Mouse (Mus musculus) embryo, embryonic 11 days (tissue): ENCODE measurements at regions not wholly inside any gene's neighbourhood (a gene's known extent, or its start where the extent isn't known, plus 50 kb on each side); places are given as distances from the start of the nearest gene placed in this dataset.

Experiments used
- DNase-seq: peaks from one replicate; pipeline ENCODE4 v3.0.0-alpha.2; 2015

DNA sequence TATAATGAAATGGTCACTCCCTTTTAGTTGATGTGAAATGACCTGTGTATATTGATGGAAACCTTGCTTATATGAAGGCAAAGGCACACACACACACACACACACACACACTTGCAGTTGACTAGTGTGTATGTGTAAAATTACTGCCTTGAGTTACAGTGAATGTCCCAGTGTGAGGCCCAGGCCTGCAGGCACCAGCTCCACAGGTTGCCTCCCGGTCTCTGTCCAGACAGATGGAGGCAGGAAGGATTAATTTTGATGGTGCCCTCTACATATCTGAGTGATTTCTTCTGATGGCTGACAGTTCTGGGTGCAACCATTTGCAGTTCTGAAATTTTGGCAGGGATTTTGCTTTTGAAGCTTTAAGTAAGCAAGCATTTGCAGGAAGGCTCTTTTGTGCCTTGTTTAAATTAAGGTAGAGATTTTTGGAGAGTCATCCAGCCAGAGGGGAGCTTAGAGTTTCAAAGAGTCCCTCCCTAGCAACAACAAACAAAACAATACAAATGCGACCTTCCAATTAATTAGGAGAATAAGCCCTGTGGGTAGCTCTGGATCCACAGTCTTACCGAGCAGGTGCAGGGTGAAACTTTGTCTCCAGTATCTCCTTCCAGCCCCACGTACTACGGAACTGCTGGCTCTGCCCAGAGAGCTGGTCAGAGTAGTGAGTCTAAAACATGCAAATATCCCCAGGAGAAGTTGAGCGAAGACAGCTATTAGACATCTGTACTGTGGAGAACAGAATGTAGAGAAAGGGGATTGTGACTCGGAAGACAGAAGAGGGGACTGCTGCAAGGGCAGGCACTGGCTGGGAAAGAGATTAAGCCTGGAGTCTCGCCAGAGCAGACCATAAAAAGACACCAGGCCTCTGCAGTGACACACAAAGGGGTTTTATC is 87.5 kb upstream of the Tut7 start:
- no peak for DNase-seq

DNA sequence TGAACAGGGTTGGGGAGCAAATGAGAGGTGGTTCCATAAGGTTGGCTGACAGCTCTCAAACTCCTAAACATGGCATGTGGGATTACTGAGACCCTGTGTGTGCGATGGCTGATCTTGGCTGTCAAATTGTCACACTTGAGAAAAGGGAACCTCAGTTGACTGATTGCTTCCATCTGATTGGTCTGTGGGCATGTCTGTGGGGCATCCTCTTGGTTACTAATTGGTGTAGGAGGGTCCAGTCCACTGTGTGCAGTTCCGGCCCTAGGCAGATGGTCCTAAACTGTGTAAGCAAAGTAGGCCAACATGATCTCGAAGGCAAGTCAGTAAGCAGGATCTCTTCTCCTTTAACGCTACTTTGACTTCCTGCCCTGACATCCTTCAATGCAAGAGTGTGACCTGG is 86.5 kb upstream of the Tut7 start:
- DNase-seq = no peak

DNA sequence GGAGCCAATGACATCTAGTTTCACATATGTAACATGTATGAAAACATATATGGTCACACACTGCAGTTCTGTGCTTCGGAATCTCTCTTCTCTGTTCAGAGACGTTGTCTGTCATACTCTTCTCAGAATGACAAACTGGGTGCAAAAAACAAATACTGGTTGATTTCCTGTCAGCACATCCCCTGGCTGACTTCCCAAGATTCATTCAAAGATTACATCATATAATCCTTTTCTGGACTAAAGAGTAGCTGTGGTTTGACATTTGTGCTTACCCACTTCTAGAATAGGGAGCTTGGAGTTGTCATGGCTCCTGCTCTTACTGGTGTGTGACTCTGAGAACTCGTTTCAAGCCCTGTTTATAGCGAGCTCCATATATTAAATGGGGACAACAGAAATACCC is 85.8 kb upstream of the Tut7 start:
- no peak for DNase-seq

DNA sequence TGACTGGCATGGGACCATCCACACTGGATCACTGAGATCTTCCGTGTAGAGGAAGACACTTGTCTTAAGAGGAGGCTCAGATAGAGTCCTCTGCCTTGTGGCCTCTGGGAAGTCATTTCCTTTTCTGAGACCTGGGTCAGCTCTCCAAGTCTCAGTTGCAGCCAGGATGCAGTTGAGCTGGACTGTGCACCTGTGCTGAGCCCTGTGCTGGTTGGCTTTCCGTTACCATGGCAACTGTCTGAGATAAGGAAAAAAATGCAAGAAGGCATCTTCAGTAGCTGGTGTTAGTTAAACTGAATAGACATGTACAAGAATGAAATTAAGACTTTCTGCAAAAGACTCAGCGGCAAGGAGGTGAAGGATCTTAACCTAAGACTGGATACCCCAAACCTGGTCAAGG is 82.5 kb upstream of the Tut7 start:
- DNase-seq = no peak

DNA sequence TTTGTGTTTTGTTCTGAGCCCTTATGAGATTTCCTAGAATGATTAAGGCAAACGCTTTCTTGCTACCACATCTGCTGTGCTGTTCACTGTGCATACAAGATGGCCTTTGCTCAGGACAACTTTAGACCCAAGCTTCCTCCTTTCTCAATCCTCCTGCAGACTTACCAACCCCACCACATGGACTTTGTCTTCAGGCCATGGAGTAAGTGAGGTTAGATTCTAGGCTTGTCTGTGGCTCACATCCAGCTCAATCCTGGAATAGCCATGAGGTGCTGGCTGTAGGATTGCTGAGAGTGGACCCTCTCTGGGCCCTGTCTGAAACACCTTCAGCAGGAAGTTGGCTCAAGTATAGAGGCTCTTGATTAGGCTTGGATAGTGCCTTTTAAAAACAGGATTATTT is 81.5 kb upstream of the Tut7 start:
- DNase-seq = no peak

DNA sequence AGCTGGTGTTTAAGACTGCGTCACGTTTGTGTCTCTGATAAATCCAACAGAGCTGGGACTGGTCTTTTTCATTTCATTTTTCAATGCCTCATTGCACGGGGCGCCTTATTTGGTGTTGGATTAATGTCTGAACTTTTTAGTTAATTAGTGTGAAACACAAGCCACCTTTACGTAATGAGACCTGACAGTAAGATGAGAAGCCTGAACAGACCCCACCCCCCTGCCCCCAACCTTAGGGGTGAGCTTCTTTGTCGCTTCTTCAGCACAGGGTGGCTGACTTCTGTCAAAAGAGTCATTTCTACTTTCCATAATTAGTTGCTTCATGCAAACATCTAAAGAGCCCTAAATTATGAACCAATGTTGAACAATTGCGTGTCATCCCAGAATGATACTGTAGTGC is 76.6 kb upstream of the Tut7 start:
- DNase-seq = no peak

DNA sequence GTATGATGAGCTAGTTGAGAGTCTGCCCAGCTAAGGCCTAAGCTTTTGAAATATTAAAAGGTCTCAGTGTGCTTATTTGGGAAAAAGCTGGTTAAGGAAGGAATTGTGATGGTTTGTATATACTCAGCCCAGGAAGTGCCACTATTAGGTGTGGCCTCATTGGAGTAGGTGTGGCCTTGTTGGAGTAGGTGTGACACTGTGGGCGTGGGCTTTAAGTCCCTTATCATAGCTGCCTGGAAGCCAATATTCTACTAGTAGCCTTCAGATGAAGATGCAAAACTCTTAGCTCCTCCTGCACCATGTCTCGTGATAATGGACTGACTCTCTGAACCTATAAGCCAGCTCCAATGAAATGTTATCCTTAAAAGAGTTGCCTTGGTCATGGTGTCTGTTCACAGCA is 72.8 kb upstream of the Tut7 start:
- DNase-seq = no peak

DNA sequence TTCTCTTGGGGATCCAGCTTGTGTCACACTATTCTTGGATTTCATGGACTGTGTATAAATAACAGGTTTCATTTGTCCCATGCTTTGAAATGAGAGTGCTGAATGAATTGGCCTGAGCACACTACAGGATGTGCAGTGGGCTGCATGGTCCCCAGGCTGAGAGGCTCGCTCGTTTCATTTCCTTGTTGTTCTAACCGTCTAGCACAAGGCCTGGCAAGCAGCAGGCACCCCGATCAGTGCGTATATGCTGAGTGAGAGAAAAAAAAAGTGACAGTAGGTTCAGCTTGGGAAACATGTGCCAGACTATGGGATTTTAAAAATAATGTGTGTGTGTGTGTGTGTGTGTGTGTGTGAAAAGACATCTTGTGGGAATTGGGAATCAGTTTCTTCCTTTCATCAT is 71.1 kb upstream of the Tut7 start:
- no peak for DNase-seq

DNA sequence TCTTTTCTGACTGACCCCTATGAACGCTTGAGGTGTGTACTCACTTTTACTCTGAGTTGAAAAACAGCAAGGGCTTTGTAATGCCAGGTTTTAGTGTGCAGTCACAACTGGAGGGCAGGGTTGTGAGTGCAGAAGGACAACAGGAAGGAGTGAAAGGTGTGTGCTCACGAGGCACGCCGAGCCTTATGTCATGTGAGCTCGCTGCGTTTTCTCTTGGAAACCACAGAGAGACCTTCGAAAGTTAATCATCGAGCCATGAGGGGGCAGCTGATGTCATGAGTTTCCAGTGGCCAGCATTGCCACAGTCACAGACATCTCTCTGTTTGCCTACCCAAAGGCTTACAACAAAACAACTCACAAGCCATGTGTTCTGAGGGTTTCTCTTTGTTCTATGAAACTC is 70.0 kb upstream of the Tut7 start:
- no peak for DNase-seq

DNA sequence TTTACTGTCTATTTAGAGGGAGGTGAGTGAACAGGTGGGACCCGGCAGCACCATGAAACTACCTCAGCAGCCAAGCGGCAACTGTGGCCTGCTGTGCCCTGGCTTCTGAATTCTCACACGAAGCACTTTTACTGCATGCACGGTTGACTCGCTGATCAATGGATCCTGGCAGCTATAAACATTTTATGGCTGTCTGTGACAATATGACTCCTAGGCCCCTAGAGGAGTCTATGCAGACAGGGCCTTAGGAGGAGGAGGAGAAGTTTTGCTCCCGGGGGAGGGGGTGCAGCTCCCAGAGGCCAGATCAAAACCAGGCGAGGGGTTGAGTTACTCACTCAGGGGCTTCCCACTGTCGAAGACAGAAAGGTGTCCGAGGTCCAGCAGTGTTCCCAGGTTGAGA is 69.4 kb upstream of the Tut7 start:
- DNase-seq = no peak

DNA sequence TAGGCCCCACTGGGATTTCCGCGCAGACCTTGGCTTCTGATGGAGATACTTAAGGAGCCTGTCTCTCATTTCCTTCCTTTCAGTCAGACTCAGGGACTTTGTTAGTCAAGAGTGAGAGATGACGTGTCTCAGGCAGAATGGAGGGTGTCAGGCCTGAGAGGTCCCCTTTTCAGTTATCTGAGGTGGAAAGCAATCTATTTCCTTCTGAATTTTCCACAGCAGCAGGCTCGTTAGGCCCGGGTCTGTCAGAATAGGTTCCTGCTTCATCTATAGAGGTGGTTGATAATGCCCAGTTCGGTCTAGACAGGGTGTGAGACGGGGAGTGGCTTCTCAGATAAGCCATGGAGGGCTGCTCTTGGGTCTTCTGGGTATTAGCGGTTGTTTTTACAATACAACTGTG is 68.8 kb upstream of the Tut7 start:
- no peak for DNase-seq

DNA sequence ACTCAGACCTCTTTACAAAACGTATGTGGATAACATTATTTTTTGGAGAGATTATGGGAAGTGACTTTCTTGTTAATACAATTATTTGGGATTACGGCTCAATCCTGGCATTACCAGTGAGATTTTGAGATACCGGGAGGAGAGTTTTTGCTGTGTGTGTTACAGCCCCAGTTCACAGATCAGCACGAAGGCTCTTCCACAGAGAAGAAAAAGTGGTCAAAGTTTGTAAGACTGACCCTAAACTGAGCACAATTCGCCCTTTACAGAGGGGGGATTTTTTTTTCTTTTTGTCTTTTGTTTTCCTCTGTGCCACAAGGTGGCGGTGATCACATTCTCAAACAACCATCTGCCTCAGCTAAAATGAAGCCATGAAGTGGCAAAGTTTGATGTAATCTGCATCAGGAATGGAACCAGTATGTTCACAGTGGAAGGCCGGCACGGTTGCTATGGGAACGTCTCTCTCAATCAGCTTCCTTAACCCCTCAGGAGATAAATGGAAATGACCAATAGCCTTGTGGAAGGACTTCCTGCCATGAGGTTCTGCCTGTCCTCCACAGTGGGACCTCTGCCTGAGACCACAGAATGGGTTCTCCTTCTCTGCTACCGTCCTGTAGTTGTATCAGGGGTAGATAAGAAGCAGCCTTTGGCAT is 66.6 kb upstream of the Tut7 start:
- peak; percentile 90 for DNase-seq

DNA sequence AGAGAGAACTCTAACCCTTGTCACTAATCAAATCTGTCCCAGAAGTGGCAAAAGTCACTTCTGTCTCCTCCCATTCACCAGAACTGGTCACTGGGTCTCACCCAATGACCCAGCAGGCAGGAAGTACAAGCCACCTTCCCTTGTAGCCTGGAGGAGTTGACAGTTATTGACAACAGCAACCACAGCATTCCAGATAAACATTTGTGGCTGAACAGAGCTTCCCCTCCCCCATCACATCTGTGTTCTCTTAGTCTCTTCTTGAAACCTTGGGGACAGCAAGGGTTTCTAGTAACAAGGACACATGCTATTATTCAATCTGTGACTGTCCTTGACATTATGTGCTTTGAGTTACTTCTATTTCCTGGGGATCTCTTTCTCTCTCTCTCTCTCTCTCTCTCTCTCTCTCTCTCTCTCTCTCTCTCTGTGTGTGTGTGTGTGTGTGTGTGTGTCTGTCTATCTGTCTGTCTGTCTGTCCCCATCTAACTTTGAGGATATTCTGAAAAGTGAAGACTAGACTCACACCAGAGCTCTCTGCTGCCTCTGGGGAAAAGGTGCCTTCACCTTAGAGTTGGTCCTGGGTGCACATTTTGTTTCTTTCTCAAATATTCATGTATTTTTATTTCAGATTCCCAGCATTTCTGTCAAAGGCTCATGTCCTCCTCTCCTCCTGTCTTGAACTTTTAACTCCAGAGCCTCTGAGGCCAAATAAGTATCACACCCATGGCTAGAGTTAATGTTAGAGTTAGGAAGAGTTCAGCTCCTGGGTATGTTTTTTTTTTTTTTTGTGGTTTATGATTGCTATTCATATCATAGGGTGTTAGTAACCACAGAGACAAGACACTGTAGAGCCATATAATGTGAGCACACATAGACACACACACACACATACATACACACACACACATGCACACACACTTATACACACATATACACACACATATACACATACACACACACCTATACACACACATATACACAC is 65.4 kb upstream of the Tut7 start:
- peak; percentile 49 for DNase-seq

DNA sequence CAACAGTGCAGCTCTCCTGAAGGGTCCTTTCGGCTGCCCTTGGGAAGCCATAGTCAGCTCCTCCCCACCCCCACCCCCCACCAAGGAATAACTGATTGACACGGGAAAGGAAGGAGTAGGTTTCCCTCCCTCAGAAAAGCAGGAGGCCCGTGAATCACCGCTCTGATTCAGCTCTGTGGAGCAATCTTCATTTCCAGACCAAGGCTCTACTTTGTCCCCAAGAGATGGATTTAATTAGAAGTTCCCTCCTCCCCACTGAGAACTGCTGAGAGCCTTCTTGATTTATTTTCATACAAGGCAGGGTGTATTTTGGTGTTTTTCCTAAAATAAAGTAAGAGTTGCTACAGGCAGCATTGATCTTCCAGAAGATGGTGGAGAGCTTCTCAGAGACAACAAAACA is 64.4 kb upstream of the Tut7 start:
- DNase-seq = no peak

DNA sequence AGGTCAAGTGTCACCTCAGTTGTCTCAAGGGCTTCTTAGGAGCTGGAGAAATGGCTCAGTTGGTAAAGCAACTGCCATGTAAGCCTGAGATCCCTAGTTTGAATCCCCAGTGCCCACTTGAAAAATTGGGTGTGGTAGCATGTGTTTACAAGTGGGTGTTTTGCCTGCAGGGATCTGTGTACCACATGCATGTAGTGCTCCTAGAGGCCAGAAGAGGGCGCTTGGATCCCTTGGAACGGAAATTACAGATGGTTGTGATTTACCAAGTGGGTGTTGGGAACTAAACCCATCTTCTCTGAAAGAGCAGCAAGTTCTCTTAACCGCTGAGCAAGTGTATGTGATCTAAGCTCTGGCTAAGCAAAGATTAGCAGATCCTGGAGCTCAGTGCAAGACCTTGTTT is 63.6 kb upstream of the Tut7 start:
- no peak for DNase-seq

DNA sequence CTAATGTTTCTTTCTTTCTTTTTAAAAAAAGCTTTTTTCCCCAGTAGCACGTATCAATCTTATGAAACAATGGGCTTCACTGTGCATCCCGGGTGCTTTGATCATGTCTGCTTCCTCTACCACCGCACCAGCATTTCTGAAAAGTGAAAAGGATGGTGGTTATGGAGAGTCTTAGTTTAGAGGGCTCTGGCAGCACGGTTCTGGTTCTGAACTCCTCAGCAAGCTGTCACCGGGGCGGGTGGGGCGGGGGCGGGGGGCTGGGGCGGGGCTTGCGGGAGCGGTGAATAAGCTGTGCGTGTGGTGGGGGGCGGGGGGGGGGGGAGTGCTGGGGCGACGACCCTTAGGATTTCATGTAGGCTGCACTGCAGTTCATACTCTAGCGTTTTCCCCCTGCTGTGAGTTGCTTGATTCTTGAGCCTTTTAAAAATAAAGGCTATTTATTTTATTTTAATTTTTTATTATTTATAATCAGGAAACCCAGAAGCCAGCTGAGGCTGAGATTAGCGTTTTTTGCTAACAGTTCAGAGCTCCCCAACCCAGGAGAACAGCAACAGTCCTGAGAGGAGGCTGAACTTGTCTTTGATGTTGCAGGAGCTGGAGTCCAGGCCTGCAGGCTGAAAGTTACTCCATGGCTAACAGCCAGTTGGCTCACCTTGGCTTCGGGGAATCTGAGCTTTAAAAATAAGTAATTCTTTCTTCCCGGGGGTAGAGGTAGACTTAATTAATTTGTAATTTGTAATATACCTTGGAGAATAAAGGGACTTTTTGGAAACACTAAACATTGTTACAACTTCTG is 59.2 kb upstream of the Tut7 start:
- DNase-seq = no peak

DNA sequence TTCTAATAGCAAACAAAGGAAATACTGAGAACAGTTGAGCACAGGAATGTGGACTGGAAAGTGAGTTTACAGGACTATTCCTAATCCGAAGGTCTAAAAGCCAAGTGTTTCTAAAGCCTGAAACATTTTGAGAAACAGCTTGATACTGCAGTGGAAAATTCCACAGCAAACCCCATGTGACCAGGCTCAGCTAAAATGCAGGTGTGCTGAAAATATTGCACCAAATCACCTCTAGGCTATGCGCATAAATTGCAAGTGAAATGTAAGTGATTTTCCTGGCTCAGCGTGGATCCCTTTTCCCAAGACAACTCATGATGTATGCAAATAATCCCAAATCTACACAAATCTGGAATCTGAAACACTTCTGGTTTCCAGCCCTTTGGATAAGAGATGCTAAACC is 57.1 kb upstream of the Tut7 start:
- DNase-seq = no peak

DNA sequence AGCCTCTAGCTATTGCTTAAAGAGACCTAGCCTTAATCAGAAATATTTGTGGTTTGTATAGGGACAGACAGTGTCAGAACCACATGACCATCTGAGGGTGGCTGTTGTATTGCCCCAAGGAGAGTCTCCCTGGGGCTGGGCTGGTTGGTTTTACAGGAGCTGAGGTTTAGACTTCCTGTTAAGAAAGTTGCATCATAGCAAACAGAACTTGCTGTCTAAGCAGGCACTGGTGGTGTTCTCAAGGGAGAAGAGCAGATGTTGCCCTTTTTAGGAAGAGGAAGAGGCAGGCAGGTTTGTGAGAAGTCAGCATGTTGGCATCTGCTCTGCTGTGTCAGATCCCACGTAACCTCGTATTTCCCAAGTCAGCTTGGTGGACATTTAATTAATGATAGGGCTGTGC is 52.7 kb upstream of the Tut7 start:
- DNase-seq = no peak

DNA sequence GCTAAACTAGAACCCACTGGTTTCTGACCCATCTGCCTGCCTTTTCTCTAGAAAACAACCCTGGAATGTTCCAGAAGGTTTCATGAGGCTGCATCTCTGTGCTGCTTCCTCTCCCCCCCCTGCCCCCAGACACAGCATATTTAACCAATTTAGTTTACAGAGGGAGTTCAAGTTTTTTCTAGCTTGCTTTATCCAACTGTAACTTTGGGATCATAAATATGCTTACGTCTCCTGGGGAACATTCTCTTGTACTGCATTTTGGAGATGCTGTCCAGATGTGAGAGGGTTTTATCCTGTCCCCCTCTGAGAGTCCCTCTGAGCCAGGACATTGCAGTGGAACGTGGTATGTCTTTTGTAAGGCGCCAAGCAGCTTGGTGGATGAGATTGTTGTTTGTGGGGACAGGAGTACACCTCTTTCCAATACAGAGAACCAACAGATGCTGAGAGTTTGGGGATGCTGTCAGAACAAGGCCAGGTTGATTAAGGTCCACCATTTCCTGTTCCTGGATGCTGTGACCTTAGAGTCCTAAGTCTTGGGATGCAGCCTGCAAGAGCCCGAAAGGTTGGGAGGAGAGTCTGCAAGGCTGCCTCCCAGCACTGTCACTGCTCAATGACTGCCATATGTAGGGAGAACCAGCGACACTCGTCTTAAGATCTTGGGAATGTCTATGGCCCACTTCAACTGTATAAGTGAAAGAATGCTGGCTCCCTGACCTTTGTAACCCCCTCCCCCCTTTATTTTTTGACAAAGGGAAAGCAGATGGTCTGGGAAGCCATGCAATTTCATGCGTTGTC is 51.4 kb upstream of the Tut7 start:
- DNase-seq = peak; percentile 23
